Mouse (Mus musculus) neural tube, embryonic 10.5 days (tissue): Measurements from ENCODE around the gene Fmod.

Source experiments
- DNase-seq: peaks from one replicate; pipeline ENCODE4 v3.0.0-alpha.2; 2017; ENCODE audit warnings: low spot score; ENCODE audit errors: extremely low spot score

Fmod gene

GRCm38 (mm10) chr1:134055666-134056245, 18.7 kb downstream of the Fmod start:
- no peak for DNase-seq

DNA sequence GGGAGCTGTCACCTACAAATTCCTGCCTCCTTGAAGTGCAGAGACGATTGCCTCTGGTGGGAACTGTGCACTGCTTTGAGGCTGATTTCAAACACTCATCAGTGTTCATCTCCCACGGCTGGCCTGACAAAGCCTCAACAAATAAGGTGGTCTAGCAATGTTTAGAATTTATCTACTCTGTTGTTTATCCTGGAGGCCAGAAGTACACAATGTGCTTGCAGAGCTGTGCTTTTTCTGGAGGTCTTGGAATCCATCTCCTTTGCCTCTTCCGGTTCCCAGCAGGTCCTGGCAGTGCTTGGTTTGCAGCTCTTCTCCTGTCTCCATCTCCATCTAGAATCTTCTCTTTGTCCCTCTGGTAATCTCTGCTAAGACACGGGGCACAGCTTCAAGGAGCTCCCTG, 19.2 kb downstream of the Fmod start:
- DNase-seq = no peak

DNA sequence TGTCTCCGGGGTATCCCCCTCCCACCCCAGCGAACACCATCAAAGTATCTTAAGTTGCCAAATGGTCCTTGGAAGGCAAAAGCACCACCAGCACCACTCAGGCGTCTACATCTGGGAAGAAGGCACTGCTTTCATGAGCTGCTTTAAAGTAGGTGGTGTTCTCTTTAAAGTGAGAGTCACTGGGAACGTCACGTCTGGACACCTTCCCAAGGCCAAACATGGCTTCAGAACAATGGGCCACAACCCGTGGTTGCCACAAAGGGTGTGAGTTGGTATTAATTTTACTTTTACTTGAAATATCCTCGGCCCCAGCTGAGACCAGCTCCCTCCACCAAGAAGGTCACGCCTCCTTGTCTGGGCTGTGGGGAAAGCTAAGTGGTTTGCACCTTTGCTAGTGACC, 20.7 kb downstream of the Fmod start:
- no peak for DNase-seq

DNA sequence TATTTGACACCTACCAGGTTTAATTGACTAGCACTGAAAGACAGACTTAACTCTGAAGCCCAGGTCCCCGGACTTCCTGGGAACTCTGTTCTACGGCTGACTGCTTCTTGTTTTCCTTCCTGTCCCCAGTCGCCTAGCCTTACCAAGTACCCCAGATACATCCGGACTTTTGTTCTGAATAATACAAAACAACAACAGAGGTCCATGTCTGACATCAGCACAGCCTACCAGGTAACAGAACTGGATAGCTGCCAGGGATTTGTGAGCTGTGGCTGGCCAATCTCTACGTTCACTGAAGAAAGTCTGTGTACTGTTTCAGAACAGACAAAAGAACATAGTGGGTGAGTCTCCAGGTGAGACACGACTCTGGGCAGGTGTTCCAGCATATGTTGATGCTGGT, 21.8 kb downstream of the Fmod start:
- no peak for DNase-seq

DNA sequence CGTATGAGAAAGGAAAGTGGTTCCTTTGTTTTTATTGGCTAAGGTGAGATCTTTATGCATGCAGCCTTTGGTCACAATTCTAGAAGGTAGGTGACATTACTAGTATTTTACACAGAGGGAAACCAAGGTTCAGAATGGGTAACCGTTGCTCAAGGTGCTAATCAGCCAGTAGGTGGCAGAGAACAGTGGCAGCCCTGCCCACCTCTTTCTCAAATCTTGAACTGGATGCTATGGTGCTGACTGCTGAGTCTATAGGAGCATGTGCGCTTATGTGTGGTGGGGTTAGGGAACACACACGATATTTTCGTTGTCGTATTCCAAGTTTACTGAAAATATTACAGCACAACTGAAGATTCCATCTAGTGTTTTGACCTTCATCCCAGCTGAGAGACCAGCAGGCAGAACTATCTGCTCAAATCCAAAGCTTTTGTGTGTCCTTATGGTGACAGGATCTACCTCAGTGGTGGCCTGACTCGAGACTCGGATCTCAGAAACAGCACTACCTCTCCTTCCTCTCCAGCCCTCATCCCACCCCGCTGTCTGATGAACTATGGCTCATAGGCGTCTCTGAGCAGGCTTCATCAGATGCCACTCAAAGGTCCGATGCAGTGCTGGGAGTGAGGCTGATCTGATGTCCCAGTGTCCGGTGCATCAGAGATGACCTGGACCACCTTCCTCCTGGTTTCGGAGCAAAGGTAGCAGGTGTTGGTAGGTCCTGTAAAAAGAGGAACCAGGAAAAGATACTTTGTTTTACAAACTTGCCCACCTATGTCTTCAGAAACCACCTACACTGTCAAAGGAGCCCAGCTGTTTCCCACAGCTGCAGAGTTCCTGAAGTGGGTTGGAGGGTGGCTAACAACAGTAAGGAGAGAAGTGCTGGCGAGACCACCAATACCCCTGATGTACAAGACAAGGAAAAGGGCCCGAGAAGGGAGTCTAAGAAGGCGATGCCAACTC, 23.0 kb downstream of the Fmod start:
- DNase-seq = no peak

- DNase-seq = peak; percentile 87
These were observed 24.0 kb downstream of the Fmod start for GRCm38 (mm10) chr1:134060849-134061569.

GRCm38 (mm10) chr1:134061915-134062314, 24.9 kb downstream of the Fmod start:
- DNase-seq = no peak

DNA sequence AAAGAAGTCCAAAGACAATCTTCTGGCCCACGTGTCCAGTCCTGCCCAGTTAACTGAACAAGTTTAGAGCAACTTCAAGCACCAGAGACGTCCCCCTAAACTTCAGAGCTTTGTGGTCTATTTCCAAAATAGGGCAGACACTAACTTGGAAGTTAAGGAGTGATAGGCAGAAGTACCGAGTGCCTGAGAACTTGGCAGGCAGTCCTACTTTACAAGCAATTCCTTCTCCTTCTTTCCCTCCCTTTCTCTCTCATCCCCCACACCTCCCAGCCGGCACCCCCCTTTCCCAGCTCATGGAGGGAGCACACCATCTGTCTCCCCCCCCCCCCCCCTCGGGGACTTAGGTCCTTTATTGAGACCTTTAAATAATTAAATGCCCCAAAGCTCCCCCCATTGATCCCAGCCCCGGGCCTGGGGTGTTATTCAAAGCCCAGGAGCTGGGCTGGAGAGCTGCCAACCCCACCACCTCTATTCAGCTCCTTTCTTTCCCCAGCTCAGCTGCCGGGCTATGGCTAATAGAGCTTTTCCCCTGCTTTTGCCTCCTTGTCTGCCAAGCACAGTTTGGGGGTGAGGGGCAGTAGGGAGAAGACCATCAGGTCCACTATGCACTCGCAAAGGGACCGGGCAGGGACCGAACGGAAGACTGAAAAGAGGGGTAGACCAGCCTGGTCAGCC, 25.5 kb downstream of the Fmod start:
- DNase-seq = no peak

DNA sequence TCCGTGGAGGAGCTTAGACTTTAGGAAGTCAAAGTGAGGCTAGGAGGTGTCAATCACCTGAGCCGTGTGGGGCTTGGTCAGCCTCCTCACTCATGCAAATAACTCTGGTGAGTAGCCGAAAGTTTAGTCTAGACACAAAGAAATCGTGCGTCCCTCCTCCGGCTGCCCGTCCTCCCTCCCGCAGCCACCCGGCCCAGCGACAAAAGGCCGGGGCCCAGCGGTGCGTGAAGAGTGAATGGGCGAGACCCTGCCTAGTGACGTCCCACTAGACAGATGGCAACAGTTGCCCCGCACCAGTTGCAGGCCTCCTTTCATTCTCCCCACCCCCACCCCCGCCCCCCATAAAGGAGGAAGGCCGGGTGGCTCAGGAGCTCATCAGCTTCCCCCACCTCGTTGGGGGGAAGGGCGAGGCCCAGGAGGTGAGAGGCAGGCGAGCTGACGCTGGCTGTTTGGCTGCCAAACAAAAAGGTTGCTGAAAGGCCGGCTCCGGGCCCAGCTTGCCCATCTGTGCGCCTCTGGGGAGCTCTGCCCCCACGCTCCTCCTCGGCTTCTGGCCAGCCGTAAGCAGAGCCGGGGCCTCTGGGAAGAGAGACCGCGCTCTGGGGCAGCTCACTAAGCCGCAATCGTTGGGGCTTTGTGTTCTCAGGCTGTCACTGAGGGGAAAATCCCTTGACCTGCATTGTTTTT, 26.2 kb downstream of the Fmod start:
- peak; percentile 86 for DNase-seq

GRCm38 (mm10) chr1:134063773-134064125, 26.7 kb downstream of the Fmod start:
- DNase-seq = no peak

DNA sequence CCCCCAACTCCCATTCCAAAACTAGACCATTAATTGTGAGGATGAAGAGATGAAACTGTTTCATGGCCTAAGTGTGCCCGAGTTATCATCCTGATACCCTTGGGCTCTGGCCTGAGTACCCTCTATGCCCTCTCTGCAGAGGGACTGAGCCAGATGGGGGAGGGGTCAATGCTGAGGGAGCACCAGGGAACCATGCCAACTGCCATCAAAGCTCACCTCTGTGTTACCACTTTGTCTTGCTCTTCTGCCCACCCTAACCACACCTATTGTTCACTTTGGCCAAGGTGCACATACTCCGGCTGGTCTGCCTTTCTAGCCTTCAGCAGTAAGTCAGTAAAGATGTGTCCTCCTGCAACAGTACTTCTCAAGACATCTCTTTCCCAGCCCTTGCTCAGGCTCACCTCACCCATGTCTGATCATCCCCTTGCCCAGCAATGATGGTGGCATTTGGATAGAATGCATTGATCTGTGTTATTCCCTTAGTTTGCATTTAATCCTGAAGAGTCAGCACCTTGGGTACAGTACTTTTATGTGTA, 27.3 kb downstream of the Fmod start:
- DNase-seq = no peak

- no peak for DNase-seq
These were observed 28.3 kb downstream of the Fmod start for GRCm38 (mm10) chr1:134065241-134065809.

- no peak for DNase-seq
These were observed 29.5 kb downstream of the Fmod start for GRCm38 (mm10) chr1:134066554-134066953.

GRCm38 (mm10) chr1:134067143-134067619, 30.1 kb downstream of the Fmod start:
- DNase-seq = no peak

- DNase-seq = no peak
These were observed 33.1 kb downstream of the Fmod start for GRCm38 (mm10) chr1:134070099-134070669.

DNA sequence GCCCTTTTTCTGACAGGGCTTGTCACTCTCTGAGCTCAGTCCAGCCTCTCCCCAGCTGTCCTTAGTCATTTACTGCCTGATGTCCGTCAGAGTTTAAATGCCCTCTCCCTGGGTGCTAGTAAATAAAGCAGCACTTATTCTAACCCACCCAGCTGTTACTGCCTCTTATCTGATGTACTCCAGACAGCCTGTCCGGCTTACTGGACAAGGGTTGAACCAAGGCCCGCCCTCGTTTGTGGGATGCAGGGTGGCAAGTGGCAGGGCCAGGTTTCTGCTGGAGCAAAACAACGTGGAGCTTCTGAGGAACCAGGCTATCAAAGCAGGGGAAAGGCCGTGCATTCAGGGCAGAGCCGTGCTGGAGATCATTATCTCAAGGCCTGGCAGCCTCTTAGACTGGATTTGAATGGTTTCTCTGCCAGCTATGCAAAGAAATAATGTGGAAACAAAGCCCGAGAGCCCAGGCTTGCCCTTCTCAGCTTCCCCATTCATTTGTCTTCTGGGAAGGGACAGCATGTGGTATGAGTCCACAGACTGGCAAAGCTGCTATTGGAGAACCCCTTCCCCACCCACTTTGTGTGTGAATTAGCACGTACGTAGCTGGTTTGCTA, 34.5 kb downstream of the Fmod start:
- DNase-seq = no peak

DNA sequence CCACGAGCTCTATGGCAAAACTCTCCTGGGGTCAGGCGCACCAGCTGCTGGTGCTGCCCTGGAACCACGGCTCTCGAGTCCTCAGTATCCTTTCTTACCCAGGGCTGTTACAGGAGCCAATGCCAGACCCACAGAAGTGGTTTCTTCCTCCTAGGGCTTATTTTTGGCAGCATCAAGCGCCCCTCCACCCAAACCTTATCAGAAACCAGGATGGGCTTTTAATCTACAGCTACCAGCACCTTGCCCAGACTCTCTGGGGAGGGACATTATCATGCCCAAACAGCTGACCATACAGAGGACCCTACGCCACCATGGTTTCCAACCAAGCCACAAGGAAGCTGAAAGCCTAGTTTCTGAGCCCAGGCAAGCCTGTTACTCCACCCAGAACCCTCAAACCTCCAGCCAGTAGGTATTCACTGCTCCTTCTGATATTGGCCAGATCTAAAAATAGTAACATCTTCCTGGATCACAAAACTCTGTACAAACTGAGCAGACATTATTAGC, 36.1 kb downstream of the Fmod start:
- no peak for DNase-seq

GRCm38 (mm10) chr1:134073658-134074057, 36.6 kb downstream of the Fmod start:
- no peak for DNase-seq

- no peak for DNase-seq
These were observed 37.1 kb downstream of the Fmod start for GRCm38 (mm10) chr1:134074184-134074583.
